Comparison of ENCODE assay signal across 8 mouse cellular contexts in the genomic region with DNA sequence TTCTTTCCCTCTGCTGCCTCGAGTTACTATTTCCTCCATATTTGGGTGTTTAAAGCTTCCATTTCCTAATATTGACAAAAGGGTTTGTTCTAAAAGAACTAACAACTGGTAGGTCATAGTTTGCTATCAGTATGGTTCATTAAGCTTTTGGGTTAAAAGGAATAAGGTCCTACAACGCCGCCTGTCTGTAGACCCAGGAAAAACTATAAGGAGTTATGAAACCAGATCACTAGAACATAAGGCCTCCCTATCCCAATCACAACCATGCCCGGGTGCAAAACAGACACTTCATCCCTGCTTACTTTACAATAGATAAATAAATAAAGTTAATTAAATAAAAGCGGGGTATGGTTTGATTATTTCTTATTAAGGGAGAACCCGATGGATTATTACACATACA. TPM values are rescaled to one million over a fixed set of nuclear protein-coding genes. Genes with fewer than 3 reads are reported as not detected.
DNase-seq lines count a peak whose midpoint lies in the region; ATAC-seq lines count a peak whose summit lies in the region.

No protein-coding gene starts in this region.

- peaks cover 20% of the 10 kb centered on the region for H3K4me1 ChIP-seq in hindbrain, embryonic 12.5 days
- H3K4me1 ChIP-seq in lung, embryonic 16.5 days (replicated peaks; ENCODE audit: control insufficient read depth, insufficient read depth, low read length) = peaks cover 16% of the 10 kb centered on the region

- 0 out of 2 replicates have a peak, but pooled peaks cover 6% of the 10 kb centered on the region for H3K36me3 ChIP-seq in hindbrain, embryonic 12.5 days
- peaks cover 2% of the 10 kb centered on the region for H3K36me3 ChIP-seq in lung, embryonic 16.5 days (ENCODE audit: control insufficient read depth, insufficient read depth, low read length)

- DNase-seq in NIH3T3 (ENCODE audit: low read depth) = peak; percentile 90
- peak; percentile 88 for DNase-seq in cerebellum, adult 9-10 months
- DNase-seq in frontal cortex, adult 2 months (ENCODE audit: extremely low spot score in 1 of 2, low spot score in 1 of 2) = peak; percentile 74 to 90
- DNase-seq in layer of hippocampus, postnatal 10 days (ENCODE audit: low spot score in 2 of 2) = peak; percentile 74 to 75
- DNase-seq in retina, postnatal 1 day = peak; percentile 76
- DNase-seq in urinary bladder, postnatal 36 days (ENCODE audit: low spot score in 2 of 2) = peak; percentile 73

- H3K9ac ChIP-seq in hindbrain, embryonic 12.5 days = peak overlapping the region; percentile 97
- peak overlapping the region; percentile 99 for H3K9ac ChIP-seq in lung, embryonic 16.5 days (ENCODE audit: low read length)

- H3K4me2 ChIP-seq in hindbrain, embryonic 12.5 days (replicated peaks) = peak overlapping the region; percentile 73
- peak overlapping the region; percentile 72 for H3K4me2 ChIP-seq in lung, embryonic 16.5 days (ENCODE audit: low read depth, low read length)

- WGBS in hindbrain, embryonic 12.5 days = 6% methylated on average over 6 of the region's 6 CpGs
- 2% methylated on average over 6 of the region's 6 CpGs for WGBS in lung, embryonic 16.5 days

- H3K9me3 ChIP-seq in hindbrain, embryonic 12.5 days (replicated peaks) = no peaks in the 10 kb centered on the region
- no peaks in the 10 kb centered on the region for H3K9me3 ChIP-seq in lung, embryonic 16.5 days (ENCODE audit: control insufficient read depth, low read length)

- H3K27ac ChIP-seq in hindbrain, embryonic 12.5 days = no peak overlapping the region
- peak overlapping the region; percentile 100 for H3K27ac ChIP-seq in lung, embryonic 16.5 days (ENCODE audit: low read length)

- no peak for ATAC-seq in hindbrain, embryonic 12.5 days (ENCODE audit: low FRiP score)
- ATAC-seq in lung, embryonic 16.5 days (ENCODE audit: low read depth) = no peak

- H3K27me3 ChIP-seq in hindbrain, embryonic 12.5 days = no peaks in the 10 kb centered on the region
- no peaks in the 10 kb centered on the region for H3K27me3 ChIP-seq in lung, embryonic 16.5 days (ENCODE audit: control insufficient read depth, insufficient read depth, low read depth, low read length)

- H3K4me3 ChIP-seq in hindbrain, embryonic 12.5 days = peak overlapping the region; percentile 97
- H3K4me3 ChIP-seq in lung, embryonic 16.5 days (ENCODE audit: low read length) = peak overlapping the region; percentile 91

RNA-seq across cellular contexts. Expression of gene Ankrd17, which starts 1.9 kb away (rescaled TPM):
- 50.2 and 55.1 TPM in 2 replicates for polyA plus RNA-seq in frontal cortex, adult 2 months (2012; rRNA removed)
- 29.2 and 32.3 TPM in 2 replicates for polyA plus RNA-seq in hindbrain, embryonic 12.5 days (2016; fragmentation: Nextera tagmentation; extraction: Ambion mirVana)
- 100 to 1,000 TPM; 106 to 109 TPM for total RNA-seq in layer of hippocampus, postnatal 10 days (2021)
- polyA plus RNA-seq in lung, embryonic 16.5 days (2015; fragmentation: Nextera tagmentation; extraction: Ambion mirVana) = 18.7 and 19.8 TPM in 2 replicates

RNA-seq across cellular contexts. Expression of gene Gm9958, which starts 2.5 kb away (rescaled TPM):
- 2.1 and 2.3 TPM in 2 replicates for polyA plus RNA-seq in frontal cortex, adult 2 months (2012; rRNA removed)
- polyA plus RNA-seq in hindbrain, embryonic 12.5 days (2016; fragmentation: Nextera tagmentation; extraction: Ambion mirVana) = 6.6 and 7.3 TPM in 2 replicates
- total RNA-seq in layer of hippocampus, postnatal 10 days (2021) = 1 to 10 TPM; 1.5 to 2.4 TPM
- polyA plus RNA-seq in lung, embryonic 16.5 days (2015; fragmentation: Nextera tagmentation; extraction: Ambion mirVana) = 6.7 and 7.5 TPM in 2 replicates
